Mouse (Mus musculus) liver, postnatal 0 days (tissue): ENCODE results near the gene Dlst.

Source experiments
- CTCF ChIP-seq: sonication (generic); IDR thresholded peaks from 2 replicates; pipeline ENCODE4 v1.5.1; 2016; ENCODE audit warnings: antibody characterized with exemption, low read depth
- EP300 ChIP-seq: IDR thresholded peaks from 2 replicates; pipeline ENCODE4 v1.6.1; 2016; ENCODE audit warnings: antibody characterized with exemption, low read depth, mild to moderate bottlenecking

DNA sequence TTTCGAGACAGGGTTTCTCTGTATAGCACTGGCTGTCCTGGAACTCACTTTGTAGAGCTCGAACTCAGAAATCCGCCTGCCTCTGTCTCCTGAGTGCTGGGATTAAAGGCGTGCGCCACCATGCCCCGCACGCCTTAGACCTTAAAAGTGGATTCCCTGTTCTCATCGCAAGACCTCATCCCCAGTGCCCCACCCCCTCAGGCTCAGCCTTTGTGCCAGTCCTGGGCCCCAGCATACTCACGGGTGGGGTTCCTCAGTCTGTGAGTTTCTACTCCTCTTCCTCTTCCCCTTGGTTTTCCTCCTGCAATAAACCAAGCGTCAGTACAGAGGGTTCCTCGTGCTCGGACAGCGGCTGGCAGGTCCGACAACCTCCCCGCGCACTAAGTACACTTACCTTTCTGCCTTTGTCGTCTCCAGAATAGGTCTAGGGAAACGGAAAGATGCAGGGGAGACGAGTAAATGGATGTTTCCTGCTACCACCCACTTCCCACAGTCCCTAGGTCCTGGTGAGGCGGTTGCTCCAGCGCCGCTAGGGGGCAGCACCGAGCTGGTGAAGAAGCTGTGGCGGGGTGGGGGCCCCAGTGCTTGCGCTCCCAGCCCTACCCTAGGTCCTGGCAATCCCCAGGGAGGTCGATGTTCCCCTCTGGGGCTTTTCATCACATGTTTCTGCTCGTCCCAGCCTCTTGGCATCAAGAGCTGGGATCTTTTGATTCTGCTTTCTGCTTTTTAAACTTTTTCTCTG, 58.7 kb downstream of the Dlst start:
- TF ChIP-seq CTCF (peak; percentile 97), EP300 (no peak)
